Mouse (Mus musculus) testis, adult 2 months (tissue): ENCODE measurements around the gene Ccl9.

Experiments used
- CTCF ChIP-seq: fragments of 200-500 bp; IDR thresholded peaks from 2 replicates; pipeline ENCODE4 v1.5.1; 2012; ENCODE audit warnings: low read depth, mild to moderate bottlenecking, inconsistent platforms, low read length, moderate library complexity; ENCODE audit not compliant: control insufficient read depth, insufficient read depth, insufficient replicate concordance
- POLR2A ChIP-seq: fragments of 200-500 bp; IDR thresholded peaks from 2 replicates; pipeline ENCODE4 v1.6.1; 2012; ENCODE audit warnings: low read depth, mild to moderate bottlenecking, inconsistent platforms, low read length, moderate library complexity; ENCODE audit not compliant: control insufficient read depth

- TF ChIP-seq CTCF: no peak
- no peak for TF ChIP-seq POLR2A
Measured at GRCm38 (mm10) chr11:83550186-83550632, 28.2 kb downstream of the Ccl9 start.
